Mouse (Mus musculus): ENCODE results near the gene Frrs1l.

Frrs1l gene

DNA sequence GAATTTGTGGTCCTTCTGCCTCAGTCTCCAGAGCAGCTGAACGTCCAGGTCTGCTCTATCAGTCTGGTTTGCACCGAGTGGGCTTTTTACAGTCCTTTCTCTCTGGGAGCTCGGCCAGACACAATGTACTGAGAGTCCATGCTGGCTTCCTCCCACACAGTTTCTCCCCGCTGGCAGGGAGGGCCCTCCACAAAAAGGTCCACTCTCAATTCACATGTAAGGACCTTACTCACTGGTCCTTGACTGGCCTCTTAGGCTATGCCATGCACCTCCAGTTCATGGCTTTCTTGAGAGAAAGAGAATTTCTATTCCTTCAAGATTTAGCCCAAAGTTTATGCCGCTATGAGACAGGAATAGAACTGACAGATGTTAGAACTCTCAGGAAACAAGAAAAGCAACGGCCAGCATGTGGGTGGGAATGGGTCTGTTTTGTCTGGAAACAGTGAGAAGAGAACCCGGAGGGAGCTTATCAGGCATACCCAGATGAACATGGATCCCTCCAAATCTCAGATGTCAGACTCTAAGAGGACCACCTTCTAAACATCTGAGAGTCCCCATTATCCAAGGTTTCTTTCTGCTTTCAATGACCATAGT, 24.5 kb downstream of the Frrs1l start:
- no peak for DNase-seq (ENCODE audit: low spot score)

DNA sequence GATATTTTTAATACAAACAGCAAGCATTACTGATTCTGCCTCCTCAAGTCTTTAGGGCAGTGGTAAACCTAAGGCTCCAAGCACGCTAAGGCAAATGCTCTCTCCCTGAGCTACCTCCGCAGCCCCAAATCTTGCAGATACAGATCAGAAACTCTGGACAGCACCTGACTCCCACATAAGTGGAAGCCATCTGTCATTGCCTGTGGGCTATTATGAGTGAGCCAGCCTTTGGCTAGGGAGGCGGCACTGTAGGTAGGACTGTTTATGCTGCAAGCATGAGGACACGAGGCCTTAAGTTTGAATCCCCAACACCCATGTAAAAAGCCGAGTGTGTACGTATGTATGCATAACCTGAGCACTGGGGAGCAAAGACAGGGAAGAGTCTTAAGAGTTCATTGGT, 26.5 kb downstream of the Frrs1l start:
- DNase-seq (ENCODE audit: low spot score) = no peak

DNA sequence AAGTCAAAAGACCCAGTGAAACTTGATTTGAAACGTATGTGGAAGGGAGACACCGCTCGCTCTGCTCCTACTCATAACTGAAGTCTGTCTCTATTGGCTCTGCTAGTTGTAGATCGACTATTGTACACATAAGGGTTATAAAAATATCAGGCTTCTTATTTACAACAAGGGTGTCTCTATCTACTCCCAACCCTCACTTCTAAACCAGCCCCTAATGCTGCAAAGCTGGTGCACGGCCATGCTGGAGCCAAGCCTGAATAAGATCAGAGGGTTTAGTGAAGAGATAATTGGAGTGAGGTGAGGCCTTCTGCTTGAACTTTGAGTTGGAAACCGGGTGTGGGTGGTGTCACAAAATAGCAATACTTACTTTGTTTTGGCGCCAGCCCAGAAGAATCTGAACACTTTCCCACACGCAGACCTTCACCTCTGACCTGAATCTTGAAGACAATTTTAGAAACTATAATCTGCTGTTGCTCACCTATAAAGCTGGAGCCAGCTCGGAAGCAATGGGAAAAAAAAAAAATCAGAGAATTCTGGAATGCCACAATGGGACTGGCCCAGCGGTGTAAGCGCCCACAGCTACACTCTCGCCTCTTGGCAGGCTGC, 28.8 kb downstream of the Frrs1l start:
- no peak for DNase-seq (ENCODE audit: low spot score)

DNA sequence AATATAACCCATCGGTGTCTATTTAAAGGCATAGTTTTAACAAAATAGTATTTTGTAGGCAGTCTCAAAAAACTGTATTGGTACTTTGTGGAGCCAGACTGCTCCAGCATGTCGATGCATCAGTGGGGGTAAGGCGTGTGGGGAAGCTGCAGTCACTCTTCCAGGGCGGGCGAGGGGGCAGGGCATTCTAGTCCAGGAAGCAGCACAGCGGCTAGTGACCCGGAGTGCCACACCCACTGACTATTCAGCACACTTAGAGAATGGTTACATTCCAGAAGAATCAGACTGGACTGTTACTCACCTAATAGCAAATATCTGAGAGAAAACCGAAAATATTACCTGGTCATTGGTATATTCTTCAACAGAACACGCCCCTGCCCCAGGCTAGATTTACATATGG, 32.7 kb downstream of the Frrs1l start:
- no peak for DNase-seq (ENCODE audit: low spot score)

DNA sequence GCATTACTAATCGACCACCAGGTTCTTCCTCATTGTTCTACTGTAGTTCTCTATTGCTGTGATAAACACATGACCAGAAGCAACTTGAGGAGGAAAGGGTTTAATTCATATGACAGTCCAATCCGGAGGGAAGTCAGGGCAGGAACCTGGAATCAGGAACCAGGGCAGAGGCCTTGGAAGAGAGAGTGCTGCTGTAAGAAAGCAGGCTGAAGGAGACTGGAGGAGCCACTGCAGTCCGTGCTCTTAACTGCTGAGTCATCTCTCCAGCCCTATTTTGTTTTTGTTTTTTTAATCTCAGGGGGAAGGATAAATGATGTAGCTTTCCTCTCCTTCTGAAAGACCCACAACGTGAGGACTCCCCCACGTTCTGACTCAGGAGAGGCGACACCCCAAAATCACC, 37.0 kb downstream of the Frrs1l start:
- no peak for DNase-seq (ENCODE audit: low spot score)

DNA sequence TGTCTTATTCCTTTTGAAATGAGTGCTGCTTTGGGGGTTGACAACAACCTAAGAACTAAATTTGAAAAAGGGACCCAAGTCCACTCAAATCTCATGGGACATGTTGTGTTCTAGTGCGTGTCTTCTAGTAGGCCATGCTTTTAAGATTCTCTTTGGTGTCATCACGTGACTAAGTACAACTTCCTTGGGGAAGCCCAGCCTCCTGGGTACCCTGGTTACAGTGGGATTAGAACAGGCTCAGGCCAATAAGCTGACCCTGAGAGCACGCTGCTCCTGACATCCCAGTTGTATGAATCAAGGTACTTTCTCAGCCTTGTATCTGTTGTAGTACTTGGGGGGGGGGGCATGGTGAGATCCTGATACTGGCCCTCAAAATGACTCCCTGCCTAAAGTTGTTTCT, 38.5 kb downstream of the Frrs1l start:
- no peak for DNase-seq (ENCODE audit: low spot score)

DNA sequence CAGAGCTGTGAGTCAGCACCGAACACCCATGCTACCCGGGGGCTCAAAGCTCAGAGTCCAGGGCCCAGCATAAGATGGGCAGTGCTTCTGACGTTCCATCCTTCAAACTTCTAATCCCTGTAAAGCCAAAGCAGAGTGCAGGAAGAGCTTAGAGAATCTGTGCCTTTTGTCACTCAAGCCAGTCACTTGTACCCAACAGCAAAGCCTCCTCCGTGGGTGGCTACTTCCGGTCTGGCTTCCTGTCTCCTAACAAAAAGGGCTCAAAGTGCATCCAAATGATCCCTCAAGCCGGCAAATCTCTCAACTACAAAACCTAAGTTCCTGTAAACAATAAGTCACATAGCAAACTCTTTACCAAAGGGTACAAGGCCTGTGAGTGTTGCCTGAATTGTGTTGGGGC, 40.7 kb downstream of the Frrs1l start:
- DNase-seq (ENCODE audit: low spot score) = no peak

DNA sequence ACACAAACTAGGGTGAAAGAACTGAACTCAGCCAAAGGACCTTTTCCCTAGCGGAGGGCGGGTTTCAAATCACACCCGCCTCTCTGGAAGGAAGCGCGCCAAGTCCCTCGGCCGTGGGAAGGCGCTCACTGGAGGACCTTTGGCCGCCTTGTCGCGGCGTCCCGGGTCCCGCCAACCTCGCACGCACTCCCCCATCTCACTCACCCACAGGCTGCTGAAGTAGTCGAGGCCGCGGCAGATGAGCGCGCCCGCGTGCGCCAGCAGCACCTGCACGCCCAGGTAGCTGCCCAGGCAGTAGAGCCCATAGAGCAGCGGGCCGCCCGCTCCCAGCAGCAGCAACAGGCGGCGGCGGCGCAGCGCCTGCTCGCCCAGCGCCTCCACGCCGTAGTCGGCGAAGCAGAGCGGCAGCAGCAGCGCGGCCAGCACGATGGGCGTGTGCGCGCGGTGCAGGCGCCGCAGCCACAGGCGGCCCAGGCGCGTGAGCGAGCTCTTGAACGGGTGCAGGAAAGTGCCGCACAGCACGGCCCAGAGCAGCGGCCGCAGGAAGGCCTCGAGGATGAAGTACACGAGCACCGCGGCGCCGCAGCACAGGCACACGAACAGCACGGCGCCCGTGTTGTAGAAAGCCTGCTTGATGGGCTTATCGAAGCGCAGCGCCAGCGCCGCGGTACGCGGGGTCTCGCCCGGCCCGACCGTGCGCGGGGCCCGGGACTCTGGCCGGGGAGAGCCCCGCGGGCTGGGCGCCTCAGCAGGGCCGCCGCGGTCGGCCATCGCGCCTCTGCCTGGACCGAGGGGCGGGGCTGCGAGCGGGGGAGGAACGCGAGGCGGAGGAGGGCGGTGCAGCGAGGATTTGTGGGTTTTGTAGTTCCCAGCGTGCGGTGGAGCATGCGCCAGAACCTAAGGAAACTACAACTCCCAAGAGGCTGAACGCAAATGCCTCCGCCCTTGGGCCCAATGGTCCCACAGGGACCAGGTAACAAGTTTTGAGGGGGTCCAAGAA, 43.2 kb downstream of the Frrs1l start, which contains the start of gene Tmem245:
Gene Tmem245, minus strand, starts transcription at position 797 of the 1,000 bp plus-strand sequence.
- peak; percentile 95 for DNase-seq (ENCODE audit: low spot score)

DNA sequence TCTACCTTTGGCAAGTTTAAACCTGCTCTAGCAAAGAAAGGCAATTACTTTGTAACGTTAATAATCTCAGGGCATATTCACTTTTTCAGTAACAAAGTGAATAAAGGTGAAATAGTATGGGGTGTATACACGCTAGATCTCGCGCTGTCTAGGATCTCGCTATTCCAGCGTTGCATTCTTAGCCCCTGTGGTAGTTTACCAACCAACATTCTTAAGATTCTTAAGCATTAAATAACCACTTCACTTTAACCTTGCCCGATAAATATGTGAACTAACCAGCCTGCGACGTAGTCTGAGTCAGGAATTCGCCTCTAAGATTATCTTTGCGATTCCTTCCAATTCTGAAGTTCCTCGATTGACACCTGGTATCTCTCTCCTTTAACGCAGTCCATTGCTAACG, 44.0 kb downstream of the Frrs1l start:
- DNase-seq (ENCODE audit: low spot score) = no peak

DNA sequence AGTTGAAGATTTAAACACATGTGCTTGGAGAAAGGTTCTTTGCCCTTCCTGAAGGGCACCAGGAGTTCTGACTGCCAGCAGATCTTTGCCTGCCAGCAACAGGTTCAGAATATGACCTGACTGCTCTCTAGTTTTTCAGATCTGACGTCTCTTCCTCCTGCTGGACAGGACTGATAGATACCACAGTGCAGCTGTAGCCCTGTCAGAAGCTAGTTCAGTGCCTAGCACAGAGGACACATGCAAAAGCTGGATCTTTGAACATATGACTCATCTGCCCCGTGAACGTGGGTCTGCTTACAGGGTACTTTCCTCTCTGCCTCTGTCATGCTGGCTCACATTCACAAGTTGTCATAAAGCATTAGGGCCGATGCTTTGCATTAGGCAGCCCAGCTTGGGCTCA, 45.9 kb downstream of the Frrs1l start:
- peak; percentile 35 for DNase-seq (ENCODE audit: low spot score)

DNA sequence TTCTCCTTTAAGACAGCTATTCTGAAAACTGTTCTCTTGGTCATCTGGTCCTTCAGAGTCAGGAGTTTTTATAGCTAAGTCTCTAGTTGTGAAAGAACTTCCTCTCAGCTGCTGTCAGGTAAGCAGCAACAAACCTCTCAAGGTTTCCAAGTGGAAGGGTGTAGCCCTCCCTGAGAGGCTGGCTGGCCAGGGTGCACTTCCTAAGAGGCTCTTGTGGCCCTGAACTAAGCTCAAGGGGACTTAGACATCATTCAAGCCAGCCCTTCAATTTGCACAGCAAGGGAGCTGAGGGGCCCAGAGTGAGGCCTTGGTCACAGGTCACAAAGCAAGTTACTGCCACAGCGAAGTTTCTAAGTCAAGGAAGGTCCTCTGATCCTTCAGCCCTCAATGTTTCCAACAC, 46.9 kb downstream of the Frrs1l start:
- no peak for DNase-seq (ENCODE audit: low spot score)

DNA sequence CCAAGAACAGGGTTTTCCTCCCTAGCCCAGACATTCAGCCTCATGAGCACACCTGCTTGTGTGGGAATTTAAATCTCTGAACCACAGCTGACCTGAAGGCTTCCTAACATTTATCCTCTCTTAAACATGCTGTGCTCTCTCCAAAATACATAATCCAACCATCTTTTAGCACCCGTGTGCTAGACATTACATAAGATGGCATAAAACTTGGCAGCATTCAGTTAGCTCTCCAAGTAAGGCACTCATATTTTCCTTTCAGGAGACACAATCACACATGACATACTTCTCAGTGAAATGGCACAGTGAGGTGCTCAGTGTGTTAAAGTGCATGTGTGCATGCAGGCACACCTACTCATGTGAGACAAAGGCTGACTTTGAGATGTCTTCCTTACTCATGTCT, 47.6 kb downstream of the Frrs1l start:
- no peak for DNase-seq (ENCODE audit: low spot score)

DNA sequence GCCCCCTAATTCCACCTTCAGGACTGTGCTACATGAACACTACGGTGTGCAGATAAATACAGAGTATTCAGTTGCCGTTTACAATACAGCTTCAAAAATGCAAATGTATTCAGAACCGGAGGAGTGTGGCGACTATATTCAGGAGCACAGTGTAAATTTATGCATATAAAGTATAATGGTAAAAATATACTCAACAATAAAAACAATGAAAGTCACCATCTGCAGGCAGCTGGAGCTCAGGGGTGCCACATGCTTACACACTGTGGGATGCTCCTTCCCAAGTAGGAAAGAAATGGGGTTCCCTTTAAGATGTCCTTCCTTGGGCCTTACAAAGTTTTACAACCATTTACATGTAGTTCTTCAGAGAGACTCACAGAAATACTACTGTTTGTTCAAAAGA, 48.7 kb downstream of the Frrs1l start:
- DNase-seq (ENCODE audit: low spot score) = no peak

DNA sequence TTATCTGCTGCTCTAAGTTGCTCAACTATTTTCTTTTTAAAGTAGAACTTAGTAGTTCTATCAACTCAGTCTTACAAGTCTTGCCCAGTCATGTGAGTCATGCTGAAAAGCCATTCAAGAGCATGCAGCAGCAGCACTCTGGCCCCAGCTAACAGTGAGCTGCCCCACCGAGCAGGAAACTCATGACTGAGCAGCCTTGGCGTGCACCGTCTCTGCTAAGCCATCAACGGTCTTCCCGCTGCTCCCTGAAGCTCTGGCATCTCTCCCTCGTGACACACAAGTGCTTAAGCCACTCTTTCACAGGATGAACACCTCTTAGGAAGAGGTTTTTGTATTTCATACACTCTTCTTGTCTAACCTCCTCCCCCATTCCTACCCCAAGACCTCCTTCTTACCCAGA, 53.1 kb downstream of the Frrs1l start:
- no peak for DNase-seq (ENCODE audit: low spot score)

DNA sequence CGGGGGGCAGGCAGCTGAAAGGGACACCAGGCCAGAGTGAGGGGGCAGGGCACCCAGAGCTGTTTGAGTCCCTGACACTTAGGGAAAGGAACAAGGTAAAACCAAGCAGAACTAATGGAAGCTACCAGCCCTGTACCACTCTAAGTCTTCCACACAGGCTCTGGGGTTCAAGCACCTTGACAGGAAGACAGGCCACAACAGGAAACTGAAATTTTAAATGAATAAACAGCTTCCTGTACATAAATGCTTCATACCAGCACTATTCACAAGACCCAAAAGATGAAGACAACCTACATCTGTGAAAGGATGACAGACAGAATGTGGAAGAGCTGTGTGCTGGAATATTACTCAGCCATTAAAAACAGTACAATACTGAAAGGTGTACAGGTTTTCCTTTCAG, 54.9 kb downstream of the Frrs1l start:
- DNase-seq (ENCODE audit: low spot score) = no peak

DNA sequence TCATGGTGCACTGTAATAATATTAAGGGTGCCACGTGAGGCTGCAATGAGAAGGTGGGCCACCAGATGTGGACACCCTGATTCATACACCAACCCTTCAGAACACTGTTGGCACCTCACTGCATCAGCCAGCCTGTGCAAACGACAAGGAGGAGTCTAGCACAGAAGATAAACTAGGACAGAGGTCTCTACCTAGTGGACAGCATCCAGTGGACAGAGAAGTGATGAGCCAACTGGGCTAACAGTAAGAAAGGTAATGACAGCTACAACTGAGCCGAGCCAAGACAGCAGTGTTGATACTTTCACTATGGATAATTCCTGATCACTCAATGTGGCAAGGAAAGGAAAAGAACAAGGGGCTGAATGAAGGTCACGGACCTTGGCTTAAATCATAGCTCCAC, 57.0 kb downstream of the Frrs1l start:
- no peak for DNase-seq (ENCODE audit: low spot score)

DNA sequence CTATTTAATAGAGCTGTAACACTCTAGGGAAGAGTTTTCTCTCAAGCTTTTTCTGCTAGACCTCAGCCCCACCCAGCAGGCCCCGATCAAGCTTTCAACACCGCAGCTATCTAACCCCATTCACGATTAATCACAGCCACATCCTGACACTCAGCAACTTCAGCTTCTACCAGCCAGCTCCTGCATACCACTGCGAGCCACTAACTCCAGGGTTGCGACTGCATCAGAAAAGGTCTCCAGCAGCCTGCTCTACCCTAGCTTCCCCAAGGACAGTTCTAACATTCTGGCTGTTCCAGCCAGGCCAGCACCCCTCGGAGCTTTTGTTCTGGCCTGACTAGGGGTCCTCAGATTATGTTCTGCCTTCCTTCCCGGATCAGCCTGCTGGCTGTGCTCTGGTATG, 58.1 kb downstream of the Frrs1l start:
- no peak for DNase-seq (ENCODE audit: low spot score)

DNA sequence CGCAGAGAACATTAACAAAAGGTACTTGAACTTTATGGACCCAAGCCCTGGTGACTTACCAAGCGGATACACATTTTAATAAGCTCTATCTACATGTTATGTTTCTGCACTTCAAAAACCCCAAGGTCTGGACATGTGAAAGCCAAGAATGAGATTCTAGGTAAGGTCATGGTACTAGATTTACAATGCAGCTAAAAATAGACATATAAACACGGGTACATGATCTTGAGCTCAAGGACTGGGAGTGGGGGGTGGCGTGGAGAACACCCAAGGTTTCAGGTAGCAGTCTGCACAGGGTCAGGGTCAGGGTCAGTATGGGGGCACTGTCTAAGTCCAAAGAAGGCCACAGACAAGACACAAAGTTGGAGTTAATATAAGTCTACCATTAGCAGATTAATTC, 59.9 kb downstream of the Frrs1l start:
- no peak for DNase-seq (ENCODE audit: low spot score)

DNA sequence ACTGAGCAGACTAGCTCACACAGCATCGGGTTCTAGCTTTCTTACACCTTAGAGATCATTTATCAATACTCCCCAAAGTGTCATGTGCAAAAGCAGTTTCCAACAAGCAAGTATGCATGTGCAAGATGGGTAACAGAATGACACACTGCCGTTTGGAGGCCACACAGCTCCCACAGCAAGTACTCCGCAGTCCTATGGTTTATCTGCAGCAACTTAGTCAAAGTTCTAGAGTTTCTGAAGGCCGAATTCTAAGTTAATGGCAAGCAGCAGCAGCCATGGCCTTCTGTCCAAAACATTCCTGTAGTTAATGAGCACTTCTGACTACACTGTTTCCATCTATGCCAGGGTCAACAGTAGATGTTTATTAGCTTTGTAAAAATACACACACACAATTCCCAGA, 63.2 kb downstream of the Frrs1l start:
- DNase-seq (ENCODE audit: low spot score) = no peak

DNA sequence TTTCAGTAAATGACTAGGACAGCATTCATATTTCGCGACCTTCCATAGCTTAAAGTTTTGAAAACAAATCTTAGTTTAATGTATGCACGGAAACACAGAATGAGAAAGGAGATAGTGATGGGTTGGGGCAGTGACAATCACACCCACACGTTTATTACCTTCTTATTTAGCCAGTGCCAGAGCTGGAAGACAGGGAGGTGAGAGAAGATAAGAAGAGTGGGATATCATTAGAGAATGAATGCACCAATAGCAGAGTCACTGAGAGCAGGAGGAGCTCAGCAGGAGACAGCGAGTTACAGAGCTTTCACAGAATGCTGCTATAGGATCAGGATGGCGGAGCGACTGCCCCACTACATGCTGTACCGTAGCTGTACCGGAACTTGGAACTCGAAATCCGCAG, 68.0 kb downstream of the Frrs1l start:
- DNase-seq (ENCODE audit: low spot score) = no peak

DNA sequence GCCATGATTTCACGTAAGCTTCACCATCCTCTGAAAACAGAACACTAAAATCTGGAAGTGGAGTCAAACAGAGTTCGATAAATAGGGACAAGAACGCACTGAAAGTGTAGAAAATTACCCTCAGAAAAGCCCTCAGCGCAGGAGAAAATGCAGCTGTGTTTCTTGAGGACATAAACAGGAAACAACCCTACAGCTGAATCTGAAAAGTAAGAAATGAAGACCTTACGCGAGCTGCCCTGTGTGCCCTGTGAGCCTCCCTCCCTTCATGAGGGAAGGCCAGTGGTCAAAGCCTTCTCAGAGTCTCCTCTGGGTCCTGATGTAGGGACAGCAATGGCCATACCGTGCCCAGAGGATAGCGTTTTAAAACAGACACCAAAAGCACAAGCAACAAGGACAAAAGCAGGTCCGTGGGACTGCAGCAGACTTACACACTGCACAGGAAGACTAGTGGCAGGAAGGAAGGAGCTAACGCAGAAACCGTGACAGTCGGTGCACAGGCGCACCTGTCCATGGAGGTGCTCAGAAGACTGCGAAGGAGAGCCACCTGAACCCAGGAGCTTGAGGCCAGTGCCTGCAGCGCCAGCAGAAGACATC, 74.4 kb downstream of the Frrs1l start:
- DNase-seq (ENCODE audit: low spot score) = no peak

DNA sequence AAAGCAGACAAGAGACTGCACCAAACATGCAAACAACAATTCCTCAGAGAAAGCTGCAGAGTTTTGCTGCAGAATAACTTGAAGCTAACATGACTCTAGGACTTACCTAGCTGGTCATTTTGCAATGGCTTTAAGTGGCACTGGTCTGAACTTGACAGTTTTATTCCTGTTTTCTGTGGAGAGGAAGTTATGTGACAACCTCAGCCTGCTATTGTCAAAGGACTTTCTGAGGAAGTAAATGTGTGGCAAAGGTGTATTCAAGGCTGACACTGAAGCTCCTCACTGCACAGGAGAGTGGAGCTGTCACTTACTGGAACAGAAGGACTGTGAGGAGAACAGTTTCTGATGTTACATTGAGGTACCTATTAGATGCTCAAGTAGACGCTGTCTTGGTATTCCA, 75.4 kb downstream of the Frrs1l start:
- DNase-seq (ENCODE audit: low spot score) = no peak

DNA sequence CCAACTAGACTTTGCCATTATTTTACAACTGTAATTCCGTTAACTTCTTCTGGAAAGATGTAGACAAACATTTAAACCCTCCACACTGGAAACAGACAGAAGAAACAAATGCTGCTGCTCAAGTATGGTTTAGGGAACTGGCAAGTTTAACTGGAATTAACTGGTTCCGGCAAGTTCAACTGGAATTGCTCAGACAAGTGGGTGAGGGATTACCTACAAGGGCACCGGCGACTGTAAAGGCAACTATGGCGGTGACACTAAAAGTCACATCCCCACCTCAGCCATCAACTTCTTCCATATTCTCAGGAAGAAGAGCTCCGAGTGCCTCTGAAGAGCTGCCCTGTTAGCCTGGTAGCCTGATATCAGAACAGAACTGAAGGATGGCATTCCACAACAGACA, 75.9 kb downstream of the Frrs1l start:
- no peak for DNase-seq (ENCODE audit: low spot score)
